Mouse (Mus musculus) kidney, adult 11 months (tissue): ENCODE results near the gene S100z.

Experiments used
- DNase-seq: peaks from one replicate; pipeline ENCODE4 v3.0.0; 2022

S100z gene

GRCm38 (mm10) chr13:95444291-95444690 lies 34.2 kb downstream of the S100z start:
- DNase-seq: no peak

DNA sequence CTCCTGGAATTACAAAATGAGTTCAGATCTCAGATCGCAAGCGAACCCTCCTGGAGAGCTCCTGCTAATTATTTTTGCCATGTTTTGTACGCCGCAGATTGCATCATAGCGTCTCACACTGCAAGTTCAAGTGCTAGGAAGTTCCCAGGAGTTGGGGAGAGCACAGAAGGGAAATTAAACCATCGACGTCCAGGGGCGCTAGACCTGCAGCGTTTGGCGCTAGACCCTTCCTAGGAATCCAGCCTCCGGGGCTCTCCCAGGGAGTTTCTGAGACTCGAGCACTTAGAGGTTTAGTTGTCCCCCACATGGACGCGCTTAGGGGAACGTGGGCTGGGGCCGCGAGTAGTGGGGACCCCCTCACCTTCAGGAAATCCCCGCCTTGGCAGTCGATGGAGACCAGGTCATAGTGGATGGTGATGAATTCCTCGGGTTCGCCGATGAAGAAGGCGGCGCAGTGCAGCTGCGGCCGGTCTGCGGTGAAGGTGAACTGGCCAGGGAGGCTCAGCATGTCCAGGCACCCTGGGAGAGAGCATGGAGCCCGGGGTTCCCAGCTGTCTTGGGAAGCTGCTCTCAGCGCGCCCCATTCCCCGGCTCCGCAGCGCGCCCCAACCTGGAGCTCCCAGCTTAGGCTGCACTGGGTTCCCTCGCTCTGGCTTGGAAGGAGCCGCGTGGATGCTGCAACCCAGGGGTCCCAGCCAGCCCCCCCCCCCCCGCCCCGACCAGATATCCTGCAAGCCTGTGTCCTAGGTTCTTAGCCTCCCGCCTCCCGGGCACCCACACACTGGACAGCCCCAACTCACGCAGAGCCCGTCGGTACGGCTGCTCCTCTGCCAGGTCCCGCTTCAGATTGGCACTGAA lies 34.9 kb downstream of the S100z start:
- DNase-seq: no peak

- peak; percentile 14 for DNase-seq
These were observed 35.6 kb downstream of the S100z start for GRCm38 (mm10) chr13:95442901-95443300.

DNA sequence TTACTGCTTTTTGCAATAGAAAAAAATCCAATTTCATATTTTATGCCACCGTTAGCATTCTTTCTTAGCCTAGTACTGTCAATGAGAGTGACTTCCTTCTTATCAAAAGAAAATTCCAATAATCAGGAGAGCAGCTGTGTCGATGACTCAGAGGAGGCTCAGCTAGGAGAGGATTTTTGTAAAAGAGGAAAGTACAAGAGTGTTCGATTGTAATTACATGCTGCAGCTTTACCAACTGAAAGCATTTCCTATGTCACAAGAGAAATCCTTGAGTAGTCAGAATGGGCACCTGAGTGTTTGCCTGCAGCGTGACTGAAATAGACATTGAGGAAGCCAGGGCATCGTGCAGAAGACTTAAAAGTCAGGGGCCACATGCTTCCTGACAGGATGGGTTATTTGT lies 39.0 kb downstream of the S100z start:
- no peak for DNase-seq

DNA sequence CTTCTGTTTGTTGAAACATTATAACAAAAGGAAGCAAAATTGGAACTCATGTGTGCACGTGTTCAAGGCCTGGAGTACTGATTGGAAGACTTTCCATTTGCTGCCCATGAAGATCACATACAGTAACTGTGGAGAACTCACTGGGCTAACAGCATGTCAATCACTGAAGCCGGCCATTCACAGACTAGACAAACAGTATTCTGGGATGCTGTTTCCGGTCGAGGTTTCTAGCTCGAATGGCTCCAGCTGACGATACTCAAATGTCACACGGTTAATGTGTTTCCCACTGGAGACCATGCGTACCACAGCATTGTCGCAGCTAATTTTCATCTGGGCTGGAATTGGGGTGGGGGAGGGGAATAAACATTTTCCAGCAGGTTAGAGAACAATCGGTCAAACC lies 46.8 kb downstream of the S100z start:
- no peak for DNase-seq

- DNase-seq: no peak
These were observed 51.0 kb downstream of the S100z start for GRCm38 (mm10) chr13:95427499-95427898.
